Mouse (Mus musculus): ENCODE results near the gene Cpox.

The Cpox gene

DNA sequence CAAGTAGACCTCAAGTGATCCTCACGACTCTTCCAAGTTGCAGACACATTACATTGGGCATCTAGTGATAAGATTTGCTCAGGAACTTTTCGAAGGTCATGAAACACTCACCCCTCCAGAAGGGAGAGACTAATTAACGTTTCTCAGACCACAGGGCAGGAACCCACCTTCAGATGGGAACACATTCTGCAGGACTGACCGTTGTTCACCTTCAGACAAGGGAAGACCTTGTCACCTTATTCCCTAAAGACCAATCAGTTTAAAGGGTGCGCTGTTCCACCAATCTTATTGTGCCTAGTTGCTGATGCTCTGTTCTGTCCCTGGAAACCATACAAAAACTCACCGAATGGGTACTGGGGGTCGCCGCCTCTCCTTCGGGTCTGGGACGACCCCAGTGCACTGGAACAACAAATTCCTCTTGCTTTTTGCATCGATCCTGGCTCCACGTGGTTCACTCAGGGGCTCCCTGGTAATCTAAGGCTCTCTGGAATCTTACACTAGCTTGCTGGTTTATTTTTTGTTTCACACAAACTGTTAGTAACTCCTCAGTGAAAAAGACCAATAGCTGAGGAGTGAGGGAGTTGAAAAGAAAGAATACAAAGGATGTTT lies 30.8 kb downstream of the Cpox start:
- no peak for DNase-seq (ENCODE audit: low spot score)

DNA sequence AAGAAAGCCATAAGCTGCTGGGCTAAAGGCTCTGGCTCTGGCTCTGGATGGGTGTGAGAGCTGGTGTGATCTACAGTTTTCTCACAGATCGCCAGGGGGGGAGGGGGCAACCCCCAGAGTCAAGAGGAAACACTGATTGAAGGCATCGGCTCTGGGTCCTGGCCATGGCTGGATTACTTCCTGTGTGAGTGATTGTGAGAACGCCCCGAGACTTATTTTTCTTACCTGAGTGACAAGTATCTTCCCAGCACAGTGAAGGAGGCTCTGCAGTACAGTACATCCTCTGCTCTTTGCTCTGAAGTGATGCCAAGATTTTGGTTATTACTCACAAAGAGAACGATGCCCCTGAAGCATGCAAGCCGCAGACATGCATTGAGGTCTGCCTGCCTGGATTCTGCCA lies 31.7 kb downstream of the Cpox start:
- no peak for DNase-seq (ENCODE audit: low spot score)

DNA sequence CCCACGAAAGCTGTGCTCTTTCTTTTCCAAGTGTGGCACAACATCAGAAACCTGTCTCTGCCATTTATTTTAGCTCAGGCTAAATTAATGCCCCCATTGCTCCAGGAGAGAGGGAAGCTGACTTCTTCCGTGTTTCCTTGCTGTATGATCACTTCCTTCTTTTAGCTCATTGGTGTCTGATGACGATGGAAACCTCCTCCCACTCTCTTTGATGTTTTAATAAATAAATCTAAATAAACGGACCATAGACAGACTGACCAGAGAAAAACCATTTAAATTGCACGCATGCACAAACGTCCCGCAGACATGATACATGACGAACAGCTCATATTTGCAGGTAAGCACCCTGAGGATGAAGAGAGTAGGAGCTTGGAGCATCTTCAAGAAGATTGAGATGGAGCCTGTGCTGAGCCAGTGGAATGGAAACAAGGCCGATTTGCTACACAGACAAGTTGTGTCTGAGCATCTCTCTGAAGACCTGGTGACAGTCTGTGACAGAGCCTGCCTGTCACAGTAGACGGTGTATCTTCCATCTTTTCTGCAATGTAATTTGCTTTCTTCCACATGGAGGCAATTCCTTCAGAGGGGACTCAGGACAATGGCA lies 32.3 kb downstream of the Cpox start:
- DNase-seq (ENCODE audit: low spot score) = no peak

DNA sequence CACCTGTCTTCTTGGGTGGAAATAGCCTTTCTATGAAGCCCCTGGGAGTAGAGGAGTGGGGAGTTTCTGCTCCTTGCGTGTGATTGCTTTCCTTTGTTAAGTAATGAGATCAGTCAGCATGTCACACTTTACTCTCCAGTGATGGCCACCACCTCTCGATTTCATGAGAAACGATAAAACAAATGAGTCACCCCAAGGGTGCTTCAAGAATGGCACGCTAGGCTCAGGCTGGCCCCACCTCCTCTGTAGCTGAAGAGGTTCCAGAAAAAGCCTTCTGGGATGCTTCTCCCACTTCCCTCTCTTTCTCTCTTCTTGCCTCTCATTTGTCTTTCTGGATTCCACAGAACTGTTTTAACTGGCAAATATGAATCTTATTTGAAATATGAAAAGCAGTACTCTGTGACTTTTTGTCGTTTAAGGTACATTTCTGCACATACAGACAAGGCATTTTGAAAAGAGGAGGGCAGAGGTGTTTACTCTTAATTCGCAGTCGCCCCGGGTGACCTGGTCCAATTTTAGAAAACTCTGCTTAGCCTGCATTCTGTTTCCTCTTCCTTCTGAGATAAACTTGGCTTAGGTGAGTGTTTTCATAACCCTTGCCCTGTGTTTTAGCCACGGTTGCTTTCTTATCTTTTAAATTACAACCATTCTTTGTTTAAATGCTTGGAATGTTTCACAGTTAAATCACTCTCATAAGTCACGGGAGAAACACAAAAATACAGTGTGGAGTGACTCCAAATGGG lies 33.5 kb downstream of the Cpox start:
- DNase-seq (ENCODE audit: low spot score) = no peak

DNA sequence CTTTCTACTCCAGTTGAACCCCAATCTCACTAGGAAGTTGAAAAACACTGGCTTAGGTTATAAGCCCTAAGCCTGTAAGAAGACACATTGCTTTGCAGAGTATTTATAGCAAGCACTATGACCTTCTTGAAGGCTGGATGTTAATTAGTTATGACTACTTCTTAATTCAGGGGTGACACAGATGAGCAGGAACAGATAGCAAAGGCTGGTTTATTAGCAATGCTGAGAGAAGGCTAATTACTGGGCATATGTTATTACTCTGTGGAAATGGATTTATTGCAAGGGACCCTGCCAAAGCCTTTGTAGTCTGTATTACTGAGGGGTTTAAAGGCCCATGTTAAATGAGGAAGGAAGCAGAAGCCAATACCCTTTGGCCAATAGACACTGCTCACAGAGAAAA lies 34.9 kb downstream of the Cpox start:
- DNase-seq (ENCODE audit: low spot score) = no peak

DNA sequence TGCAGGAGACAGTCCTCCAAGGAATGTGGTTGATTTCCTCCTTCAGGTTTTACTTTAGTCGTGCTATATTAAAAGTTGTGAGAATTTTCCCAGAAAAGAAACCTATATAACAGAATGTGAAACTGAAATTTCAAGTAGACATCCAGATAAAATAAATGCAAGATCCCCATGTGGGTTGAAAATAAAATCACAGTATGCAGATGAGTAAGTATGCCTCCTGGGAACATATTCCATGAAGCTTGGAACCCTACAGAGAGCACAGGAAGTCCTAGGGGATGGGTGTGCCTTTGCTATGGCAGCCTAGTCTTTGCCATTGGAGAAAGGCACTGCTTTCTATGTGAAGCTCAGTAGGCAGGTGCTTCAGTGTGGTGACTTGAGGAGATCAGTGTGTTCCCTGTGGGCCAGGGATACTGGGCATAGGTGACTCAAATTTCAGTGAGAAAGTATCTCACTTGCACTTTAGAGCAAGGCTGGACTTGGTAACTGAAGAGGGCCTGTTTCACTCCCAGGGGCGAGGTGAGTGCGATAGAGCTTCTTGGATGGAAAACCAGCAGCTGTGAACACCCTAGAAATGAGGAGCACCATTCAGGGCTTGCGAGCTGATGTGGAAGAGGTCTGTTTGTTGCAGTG lies 37.3 kb downstream of the Cpox start:
- DNase-seq (ENCODE audit: low spot score) = no peak

DNA sequence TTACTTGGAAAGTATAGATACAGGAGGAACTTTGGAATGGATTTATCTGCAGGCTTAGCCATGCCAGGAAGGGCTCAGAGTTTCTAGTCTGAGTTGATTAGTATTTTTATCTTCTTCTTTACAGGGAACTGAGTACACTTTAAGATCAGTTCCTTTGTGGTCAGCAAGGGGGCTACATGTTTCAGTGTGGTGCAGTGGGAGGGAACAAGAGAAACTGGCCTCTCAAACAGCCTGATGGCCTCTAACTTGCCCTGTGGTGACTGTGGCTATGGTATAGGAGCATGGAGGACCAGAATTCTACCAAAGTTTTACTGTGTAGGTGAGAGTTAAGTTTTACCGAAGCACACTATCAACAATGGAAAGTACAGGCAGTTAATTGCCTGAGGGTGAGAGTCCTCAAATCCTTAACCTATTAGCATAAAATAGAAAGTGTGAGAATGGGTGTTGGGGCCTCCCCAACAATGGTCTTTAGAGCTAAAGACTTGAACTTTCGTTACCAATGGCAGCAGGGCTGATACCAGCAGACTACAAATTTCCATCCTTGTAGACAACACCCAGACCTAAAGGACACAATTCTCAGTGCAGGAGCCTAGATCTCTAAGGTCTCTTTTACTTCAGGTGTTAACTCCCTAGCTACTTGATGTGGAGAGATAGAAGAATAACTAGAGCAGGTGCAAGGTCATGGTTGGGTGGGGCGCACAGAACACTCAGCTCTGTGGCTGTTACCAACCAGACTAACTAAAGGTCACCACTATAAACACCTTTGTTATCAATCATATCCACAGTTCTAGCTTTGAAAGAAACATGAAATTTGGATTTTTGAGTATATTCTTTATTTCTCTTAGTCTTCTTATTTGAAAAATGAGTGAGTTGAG lies 38.7 kb downstream of the Cpox start:
- no peak for DNase-seq (ENCODE audit: low spot score)

DNA sequence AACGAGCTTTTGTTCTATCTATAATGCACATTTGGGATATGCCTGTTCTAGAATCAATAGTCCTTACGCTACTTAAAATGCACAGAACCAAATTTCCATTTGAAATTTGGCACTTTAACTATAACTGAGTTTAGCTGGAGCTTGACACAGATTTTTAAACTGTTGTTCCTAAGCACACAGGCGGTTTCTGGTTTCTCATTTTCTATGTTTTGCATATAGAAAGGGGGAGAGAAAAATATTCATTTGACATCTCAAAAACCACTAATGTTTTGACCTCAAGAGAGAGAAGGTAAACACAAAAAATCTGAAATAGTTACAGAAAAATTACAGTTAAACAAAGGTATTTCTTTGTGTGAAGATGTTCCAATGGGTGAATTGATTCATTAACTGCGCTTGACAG lies 39.4 kb downstream of the Cpox start:
- DNase-seq (ENCODE audit: low spot score) = no peak

DNA sequence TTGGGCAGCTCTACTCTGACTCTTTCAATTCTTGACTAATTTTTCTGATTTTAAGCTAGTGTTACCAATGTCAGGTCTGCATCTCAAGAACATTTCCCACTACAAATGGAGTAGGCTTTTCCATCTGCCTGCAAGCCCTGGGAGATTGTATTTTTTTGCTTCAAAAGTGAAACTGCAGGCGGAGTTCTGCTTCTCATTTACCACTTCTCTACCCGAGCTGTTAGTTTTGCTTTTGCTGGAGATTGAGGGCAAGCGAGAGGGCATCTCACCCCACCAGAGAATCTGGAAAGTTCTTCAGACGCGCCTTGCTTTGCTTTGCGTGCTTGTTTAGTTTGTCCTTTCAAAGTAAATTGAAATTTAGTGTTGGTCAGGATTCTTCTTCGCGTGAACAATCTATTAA lies 42.1 kb downstream of the Cpox start:
- DNase-seq (ENCODE audit: low spot score) = no peak

DNA sequence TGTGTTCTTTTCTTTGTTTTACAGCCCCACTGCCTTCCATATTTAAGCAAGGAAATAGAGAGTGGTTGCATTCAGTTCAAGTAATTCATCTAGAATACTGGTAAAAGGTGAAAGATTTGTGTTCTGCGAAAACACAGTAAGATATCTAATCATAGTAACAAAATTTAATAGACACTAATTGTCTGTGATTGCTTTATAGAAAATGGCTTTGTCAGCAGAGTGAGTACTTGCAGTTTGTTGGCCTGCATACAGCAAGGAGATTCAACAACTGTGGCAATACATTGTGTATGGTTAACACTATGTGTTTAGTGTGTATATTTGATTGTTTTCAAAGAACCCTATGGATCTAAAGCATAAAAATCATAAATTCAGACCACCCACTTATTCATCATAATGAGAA lies 43.0 kb downstream of the Cpox start:
- DNase-seq (ENCODE audit: low spot score) = no peak

DNA sequence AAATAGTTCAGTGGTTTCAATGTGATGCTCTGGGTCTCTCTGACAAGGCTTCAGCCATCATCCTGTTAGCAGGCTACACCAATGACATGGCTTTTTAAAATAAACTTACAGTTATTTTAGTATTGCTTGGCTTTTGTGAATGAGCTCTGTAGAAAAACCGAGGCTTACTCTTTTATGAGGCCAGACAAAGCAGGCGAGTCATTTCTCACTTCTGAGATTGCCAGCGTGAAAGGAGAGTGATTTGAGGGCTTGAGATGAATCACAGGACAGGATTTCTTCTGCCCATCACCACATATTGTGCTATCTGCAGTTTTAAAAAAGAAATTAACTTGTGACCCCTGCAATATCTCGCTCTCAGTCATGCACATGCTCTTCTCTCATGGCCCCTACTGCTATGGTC lies 44.9 kb downstream of the Cpox start:
- DNase-seq (ENCODE audit: low spot score) = no peak

DNA sequence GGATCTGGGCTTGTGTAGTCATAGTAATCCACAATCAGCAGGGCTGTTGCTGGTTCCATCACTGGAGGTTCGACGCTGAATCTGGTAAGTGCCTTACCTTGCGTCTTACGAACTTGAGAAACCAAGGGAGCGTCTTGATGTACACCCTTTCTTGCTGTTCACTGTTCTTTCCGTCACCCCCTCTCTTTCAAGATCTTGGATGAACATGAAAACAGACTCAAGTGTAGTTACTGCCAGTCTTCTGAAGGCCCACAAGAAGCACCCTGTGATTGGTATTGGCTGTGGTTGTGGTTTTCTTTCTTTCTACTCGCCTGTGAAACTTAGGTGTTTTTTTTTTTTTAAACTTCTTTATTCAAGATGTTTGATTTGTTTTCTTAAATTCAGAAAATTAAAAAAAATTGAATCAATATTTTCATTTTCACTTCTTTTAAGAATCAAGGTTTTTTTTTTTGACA lies 48.6 kb downstream of the Cpox start, which contains the start of gene Gpr15:
TSS of gene Gpr15 (minus strand) at position 405 of the 455 bp plus-strand sequence.
- no peak for DNase-seq (ENCODE audit: low spot score)

DNA sequence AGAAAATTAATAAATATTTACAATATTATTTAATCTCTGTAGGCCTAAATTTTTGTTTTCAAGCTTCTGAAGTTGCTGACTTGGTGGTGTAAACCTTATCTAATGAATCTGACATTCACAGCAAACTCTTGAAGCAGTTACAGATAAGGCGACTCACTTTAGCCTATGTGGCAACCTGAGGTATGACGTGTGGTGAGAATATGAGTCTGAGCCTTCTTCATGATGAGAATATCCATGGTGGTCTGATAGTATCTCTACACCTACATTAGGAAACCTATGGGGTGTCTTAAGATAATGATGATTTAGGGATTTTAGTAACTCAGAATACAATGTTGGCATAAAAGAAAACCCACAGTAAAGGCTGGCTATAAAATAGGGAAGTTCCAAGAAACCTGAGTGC lies 52.2 kb downstream of the Cpox start:
- DNase-seq (ENCODE audit: low spot score) = no peak

DNA sequence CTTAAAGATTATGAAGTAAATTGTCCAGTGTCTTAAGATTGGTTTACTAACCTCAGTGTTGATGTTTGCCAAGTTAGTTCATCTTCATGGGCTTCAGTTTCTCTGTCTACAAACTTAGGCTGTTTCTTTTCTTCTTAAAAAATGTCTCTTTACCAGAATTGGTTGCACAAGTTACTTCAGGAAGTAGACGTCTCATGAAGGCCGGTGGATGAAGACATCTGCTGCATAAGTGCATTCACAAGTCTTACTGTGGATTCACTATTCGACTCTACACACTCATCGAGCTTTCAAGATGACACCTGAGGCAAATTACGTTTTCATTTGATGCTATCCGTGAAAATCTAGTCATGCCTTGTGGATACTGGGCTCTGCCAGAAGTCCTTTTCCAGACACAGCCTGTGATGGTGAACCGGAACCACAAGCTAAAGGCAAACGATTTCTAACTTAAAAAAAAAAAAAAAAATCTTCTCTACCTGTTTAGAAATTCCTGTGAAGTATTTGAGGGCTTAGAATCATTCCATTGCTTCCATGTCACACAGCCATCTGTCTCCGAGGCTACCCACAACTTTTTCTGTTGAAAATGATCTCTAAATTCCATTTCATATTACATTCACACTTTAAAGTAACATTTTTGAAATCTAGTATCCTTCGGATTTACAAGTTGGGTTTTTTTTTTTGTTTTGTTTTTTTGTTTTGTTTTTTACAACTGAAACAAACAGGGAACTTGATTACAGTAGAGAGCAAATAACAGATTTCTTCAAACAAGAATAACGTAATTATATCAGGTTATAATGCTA lies 56.8 kb downstream of the Cpox start:
- DNase-seq (ENCODE audit: low spot score) = no peak

DNA sequence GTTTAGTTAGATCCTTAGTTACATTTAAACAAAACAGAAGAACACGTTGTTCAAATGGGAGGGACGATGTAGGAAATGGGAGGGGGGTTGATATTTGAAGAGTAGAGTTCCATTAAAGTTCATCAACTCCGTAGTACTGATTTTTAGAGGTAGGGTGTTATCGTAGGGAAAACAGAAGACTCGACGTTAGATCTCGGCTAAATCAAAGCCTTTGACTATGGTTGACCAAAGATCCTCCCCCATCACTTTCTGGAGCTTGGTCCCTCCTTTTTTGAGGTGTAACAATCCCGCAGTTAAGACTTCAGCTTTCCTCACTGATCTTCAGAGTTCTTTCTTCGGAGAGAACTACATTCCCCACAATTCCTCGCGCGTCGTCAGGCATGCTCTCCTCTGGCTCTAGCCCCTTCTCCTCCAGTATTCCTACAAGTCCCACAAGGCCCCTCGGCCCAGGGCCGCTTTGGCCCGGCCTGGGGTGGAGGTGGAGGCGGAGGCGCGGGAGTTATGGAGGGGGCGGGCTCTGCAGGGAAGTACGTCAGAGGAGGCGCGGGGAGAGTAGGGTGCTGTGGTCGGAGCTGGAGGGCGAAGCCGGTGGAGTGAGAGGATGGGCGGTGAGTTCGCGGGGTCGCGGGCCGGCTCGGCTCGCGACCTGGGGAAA lies 57.5 kb downstream of the Cpox start, which contains the start of gene Cldnd1:
TSS of gene Cldnd1 (plus strand) at position 434 of the 655 bp plus-strand sequence.
- peak; percentile 97 for DNase-seq (ENCODE audit: low spot score)

DNA sequence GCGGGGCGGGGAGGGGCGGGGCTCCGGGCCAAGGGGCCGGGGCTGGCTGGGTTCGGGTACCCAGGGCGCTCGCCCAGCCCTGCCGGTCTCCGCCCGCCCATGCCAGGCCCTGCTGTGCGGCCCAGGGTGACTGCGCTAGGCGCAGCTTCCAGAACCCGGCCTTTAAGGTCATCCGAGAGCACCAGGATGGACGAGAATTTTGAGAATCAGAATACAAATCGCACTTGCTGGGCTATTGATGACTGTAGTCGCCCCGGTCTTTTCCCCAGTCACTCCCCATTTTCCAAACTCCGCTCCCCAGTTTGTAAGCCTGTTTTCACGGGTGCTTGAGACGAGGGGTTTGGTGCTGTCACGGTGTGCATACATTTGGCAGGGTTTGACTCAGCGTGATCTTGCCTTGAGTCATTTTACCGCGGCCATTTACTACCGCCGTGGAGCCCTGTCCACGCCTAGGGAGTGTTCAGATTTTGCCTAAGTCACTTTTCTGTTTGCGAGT lies 58.1 kb downstream of the Cpox start:
- no peak for DNase-seq (ENCODE audit: low spot score)

DNA sequence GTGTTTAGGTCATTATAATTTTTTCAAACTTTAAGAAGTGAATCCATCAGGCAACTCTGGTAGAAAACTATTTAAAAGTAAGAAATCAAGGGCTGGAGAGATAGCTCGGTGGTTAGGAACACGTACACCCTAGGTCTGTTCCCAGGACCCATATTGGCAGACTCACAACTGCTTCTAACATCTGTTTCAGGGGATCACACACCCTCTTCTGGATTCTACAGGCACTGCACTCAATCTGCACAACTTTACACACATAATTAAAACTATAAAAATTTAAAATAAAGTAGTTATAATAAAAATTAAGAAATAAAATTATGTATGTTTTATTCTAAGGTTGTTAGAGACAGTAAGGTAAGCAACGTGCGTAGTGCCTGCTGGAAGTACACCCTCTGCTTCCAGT lies 68.1 kb downstream of the Cpox start:
- DNase-seq (ENCODE audit: low spot score) = no peak

DNA sequence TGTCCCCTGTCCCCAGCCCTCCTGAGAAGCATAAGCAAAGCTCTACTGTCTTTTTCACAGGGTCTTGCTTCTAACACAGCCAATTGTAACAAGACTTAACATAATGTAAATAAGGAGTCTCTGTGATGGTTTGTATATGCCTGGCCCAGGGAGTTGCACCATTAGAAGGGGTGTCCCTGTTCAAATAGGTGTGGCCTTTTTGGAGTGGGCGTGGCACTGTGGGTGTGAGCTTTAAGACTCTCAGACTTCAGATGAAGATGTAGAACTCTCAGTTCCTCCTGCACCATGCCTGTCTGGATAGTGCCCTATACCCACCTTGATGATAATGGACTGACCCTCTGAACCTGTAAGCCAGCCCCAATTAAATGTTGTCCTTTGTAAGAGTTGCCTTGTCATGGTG lies 68.7 kb downstream of the Cpox start:
- DNase-seq (ENCODE audit: low spot score) = no peak

DNA sequence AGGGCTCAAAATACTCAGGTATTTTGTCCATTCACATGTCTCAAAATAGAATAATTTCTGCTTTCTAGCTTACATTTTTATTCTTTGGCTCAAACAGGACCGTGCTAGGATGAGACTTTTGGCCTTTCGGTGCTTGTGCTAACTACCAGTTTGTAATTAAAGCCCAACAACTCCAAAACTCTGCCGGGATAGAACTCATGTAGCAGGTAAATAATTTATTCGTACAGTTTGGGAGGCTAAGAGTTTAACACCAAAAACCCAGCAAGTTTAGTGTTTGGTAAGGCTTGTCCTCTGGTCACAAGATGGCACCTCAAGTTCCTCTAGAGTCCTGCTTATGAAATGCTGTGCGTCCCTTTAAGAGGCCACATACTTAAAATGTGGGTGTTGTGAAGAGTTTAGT lies 70.7 kb downstream of the Cpox start:
- DNase-seq (ENCODE audit: low spot score) = no peak

DNA sequence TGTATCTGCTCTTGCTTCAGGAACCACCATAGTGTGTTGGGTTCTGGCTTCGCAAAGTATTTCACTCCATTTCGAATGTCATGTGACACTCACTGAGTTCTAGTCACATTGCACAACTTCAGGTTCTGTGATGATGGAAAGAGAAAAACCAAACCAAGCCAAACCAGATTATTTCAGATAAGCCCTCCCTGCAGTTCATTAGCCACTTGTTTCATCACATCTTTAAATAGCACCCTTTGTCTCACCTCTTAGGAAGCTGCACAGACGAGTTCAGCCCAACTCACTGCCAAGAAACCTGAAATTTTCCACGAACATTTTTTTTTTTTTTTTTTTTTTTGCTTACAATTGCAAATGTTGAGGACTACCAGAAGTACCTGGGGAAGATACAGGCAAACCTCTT lies 76.6 kb downstream of the Cpox start:
- no peak for DNase-seq (ENCODE audit: low spot score)
